Mouse (Mus musculus): Measurements from ENCODE around the gene Procr. TPM values are rescaled to one million over a fixed set of nuclear protein-coding genes. Genes with fewer than 3 reads are reported as not detected.

Procr gene
- polyA plus RNA-seq (2016; fragmentation: Nextera tagmentation; extraction: Ambion mirVana): 1.1 TPM in 2 replicates

- Histone ChIP-seq H3K36me3 (replicated peaks) (no peaks in the 10 kb centered on the region), H3K27ac (peak within 1 kb of the TSS; percentile 40; the same call in 1 of the 2 replicates), H3K9me3 (no peaks in the 10 kb centered on the region), H3K27me3 (ENCODE audit: poor library complexity, severe bottlenecking) (peaks cover 14% of the 10 kb centered on the region), H3K4me1 (peaks cover 10% of the 10 kb centered on the region), H3K4me3 (peak within 1 kb of the TSS; percentile 49)
- DNase-seq (ENCODE audit: extremely low spot score, low spot score): peak; percentile 24
- WGBS: 3% methylated on average over 25 of the region's 25 CpGs
Measured at GRCm38 (mm10) chr2:155751014-155751786, at the start of gene Procr. Gene Procr (plus strand): TSS chr2:155751117.

DNA sequence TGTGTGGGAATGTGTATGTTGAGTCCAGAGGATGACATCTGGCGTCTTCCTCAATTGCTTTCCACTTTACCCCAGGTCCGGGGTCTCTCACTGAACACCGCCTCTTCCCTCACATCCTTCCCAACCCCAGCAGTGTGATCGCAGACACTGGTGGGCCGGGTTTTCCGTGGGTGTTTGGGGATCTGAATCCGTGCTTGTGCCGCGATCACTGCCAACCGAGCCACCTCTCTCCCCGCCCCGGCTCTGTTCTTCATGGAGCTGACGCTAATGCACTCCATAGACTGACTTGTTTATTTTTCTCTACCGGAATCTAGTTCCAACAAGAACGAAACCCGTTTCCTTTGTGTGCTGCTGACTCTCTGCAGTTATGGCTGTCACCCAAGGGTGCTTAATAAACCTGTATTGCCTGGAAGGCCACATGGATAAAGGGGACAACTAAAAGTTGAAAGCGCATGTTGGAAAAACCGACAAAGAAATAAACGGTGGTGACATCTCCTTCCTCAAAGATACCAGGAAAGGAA, 49.5 kb upstream of the Procr start:
- H3K4me1 ChIP-seq: peaks cover 10% of the 10 kb centered on the region
- H3K27me3 ChIP-seq (ENCODE audit: poor library complexity, severe bottlenecking): no peaks in the 10 kb centered on the region
- H3K9me3 ChIP-seq: no peaks in the 10 kb centered on the region
- no peak for DNase-seq (ENCODE audit: extremely low spot score, low spot score)
- WGBS: 93% methylated on average over 19 of the region's 19 CpGs
- H3K36me3 ChIP-seq (replicated peaks): peaks cover 38% of the 10 kb centered on the region
- no peak overlapping the region for H3K27ac ChIP-seq
- H3K4me3 ChIP-seq: no peak overlapping the region

GRCm38 (mm10) chr2:155703630-155704029, 47.3 kb upstream of the Procr start:
- Histone ChIP-seq H3K4me1 (peaks cover 10% of the 10 kb centered on the region), H3K4me3 (no peak overlapping the region), H3K27me3 (ENCODE audit: poor library complexity, severe bottlenecking) (no peaks in the 10 kb centered on the region), H3K9me3 (no peaks in the 10 kb centered on the region), H3K36me3 (replicated peaks) (peaks cover 50% of the 10 kb centered on the region), H3K27ac (peak overlapping the region; percentile 81)
- 33% methylated on average over 4 of the region's 4 CpGs for WGBS
- peak; percentile 52 for DNase-seq (ENCODE audit: extremely low spot score, low spot score)

DNA sequence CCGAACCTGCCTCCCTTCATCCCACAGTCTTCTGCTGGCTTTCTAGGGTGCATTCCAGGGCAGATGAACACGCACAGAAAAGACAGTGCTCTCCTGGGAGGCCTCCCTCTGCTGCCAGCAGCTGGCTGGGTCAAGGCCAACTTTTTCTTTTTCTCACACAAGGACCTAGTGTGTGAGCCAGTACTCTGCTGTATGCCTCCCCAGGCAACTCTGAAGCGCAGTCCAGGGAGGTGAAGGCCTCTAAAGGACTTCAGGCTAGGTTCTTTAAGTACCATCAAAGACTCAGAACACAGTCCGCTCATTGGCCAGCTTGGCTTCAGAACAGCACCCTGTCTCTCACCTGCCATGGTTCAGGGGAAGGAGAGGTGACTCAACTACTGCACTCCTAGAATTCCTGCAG, 43.7 kb upstream of the Procr start:
- no peak for DNase-seq (ENCODE audit: extremely low spot score, low spot score)
- Histone ChIP-seq H3K27me3 (ENCODE audit: poor library complexity, severe bottlenecking) (no peaks in the 10 kb centered on the region), H3K36me3 (replicated peaks) (peaks cover 60% of the 10 kb centered on the region), H3K4me3 (no peak overlapping the region), H3K27ac (no peak overlapping the region), H3K4me1 (peaks cover 10% of the 10 kb centered on the region), H3K9me3 (no peaks in the 10 kb centered on the region)
- 92% methylated on average over 4 of the region's 4 CpGs for WGBS

- no peak overlapping the region for H3K4me3 ChIP-seq
- H3K9me3 ChIP-seq: no peaks in the 10 kb centered on the region
- H3K27ac ChIP-seq: no peak overlapping the region
- H3K27me3 ChIP-seq (ENCODE audit: poor library complexity, severe bottlenecking): no peaks in the 10 kb centered on the region
- WGBS: 90% methylated on average over 11 of the region's 11 CpGs
- DNase-seq (ENCODE audit: extremely low spot score, low spot score): no peak
- no peaks in the 10 kb centered on the region for H3K4me1 ChIP-seq
- H3K36me3 ChIP-seq (replicated peaks): peaks cover 63% of the 10 kb centered on the region
Measured at GRCm38 (mm10) chr2:155710557-155710956, 40.4 kb upstream of the Procr start.

- DNase-seq (ENCODE audit: extremely low spot score, low spot score): no peak
Measured at GRCm38 (mm10) chr2:155717082-155717990, 33.6 kb upstream of the Procr start.

DNA sequence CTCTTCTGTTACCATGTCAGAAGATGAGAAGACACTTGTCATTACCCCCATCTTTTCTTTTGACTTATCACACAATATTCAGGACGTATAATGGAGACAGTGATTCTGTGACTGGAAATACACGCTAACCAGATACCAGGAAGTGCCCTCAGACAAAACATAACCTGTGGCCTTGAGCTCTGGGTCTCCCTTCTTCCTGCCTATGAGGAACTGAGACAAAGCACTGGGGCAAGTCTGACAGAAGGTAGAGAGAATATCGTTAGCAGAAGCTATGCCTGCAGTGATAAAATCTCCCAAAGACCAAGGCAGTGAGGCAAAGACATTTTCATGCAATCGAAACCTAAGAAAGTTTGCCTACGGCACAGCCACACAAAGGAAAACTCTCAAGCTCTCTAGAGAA, 30.3 kb upstream of the Procr start:
- no peak for DNase-seq (ENCODE audit: extremely low spot score, low spot score)
- H3K4me1 ChIP-seq: no peaks in the 10 kb centered on the region
- H3K27ac ChIP-seq: no peak overlapping the region
- peaks cover 37% of the 10 kb centered on the region for H3K36me3 ChIP-seq (replicated peaks)
- 89% methylated on average over 5 of the region's 5 CpGs for WGBS
- no peaks in the 10 kb centered on the region for H3K27me3 ChIP-seq (ENCODE audit: poor library complexity, severe bottlenecking)
- no peak overlapping the region for H3K4me3 ChIP-seq
- H3K9me3 ChIP-seq: no peaks in the 10 kb centered on the region

More at GRCm38 (mm10) chr2:155717082-155717990, 33.6 kb upstream of the Procr start:
- Histone ChIP-seq H3K27me3 (ENCODE audit: poor library complexity, severe bottlenecking) (no peaks in the 10 kb centered on the region), H3K9me3 (no peaks in the 10 kb centered on the region), H3K4me3 (no peak overlapping the region), H3K36me3 (replicated peaks) (peaks cover 54% of the 10 kb centered on the region), H3K4me1 (no peaks in the 10 kb centered on the region), H3K27ac (no peak overlapping the region)
- WGBS: 92% methylated on average over 12 of the region's 12 CpGs

GRCm38 (mm10) chr2:155724036-155724435, 26.9 kb upstream of the Procr start:
- Histone ChIP-seq H3K36me3 (replicated peaks) (peaks cover 22% of the 10 kb centered on the region), H3K9me3 (no peaks in the 10 kb centered on the region), H3K4me1 (peaks cover 11% of the 10 kb centered on the region), H3K27me3 (ENCODE audit: poor library complexity, severe bottlenecking) (no peaks in the 10 kb centered on the region), H3K27ac (no peak overlapping the region), H3K4me3 (no peak overlapping the region)
- DNase-seq (ENCODE audit: extremely low spot score, low spot score): no peak
- 86% methylated on average over 5 of the region's 5 CpGs for WGBS

DNA sequence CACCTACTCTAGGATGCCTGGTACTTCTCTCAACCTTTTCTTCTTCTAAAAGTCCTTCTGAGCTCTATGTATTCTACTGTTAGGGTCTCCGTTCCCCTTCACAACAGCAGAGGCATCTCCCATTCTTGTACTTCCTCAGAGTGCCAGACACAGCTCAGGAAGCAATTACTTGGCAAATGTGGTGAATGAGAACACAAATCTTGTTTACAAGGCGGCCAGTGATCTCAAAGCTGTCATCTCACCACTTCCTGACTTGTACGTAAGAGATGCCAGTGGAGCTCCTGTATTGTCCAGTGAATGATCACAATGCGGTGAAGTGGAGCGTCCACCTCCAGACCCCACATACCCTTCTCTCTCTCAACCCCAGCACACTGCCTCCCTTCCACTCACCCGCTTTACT, 26.4 kb upstream of the Procr start:
- DNase-seq (ENCODE audit: extremely low spot score, low spot score): no peak
- Histone ChIP-seq H3K9me3 (no peaks in the 10 kb centered on the region), H3K4me1 (peaks cover 15% of the 10 kb centered on the region), H3K36me3 (replicated peaks) (peaks cover 17% of the 10 kb centered on the region), H3K27ac (no peak overlapping the region), H3K27me3 (ENCODE audit: poor library complexity, severe bottlenecking) (no peaks in the 10 kb centered on the region), H3K4me3 (no peak overlapping the region)
- WGBS: 92% methylated on average over 6 of the region's 6 CpGs

- Histone ChIP-seq H3K4me1 (peaks cover 18% of the 10 kb centered on the region), H3K27me3 (ENCODE audit: poor library complexity, severe bottlenecking) (no peaks in the 10 kb centered on the region), H3K9me3 (no peaks in the 10 kb centered on the region), H3K27ac (no peak overlapping the region), H3K36me3 (replicated peaks) (peaks cover 11% of the 10 kb centered on the region), H3K4me3 (no peak overlapping the region)
- 92% methylated on average over 7 of the region's 7 CpGs for WGBS
- no peak for DNase-seq (ENCODE audit: extremely low spot score, low spot score)
Measured at GRCm38 (mm10) chr2:155726302-155726701, 24.6 kb upstream of the Procr start.

DNA sequence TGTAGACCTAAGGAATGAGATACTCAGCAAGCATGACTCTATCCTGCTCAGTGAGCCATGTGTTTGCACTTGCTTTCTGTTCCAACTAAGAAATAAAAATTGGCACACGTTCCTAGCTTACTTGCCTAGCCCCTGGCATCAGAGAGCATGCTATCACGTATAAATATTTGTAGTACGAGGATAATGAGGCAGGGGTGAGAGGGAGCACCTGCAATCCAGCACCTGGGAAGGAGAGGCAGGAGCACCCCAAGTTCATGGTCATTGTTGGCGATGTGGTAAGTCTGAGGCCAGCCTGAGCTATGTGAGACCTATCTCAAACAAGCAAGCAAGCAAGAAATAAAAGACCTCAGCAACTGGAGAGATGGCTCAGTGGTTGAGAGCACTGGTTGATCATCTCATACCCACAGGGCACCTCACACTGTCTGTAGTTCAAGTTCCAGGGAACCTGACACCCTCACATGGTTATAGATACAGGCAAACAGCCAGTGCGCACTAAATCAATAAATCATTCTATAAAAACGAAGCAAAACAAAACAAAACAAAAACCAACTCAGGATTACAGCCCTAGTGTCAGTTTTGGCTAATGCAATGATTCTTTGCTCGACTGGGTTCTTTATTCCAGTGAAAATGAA, 23.0 kb upstream of the Procr start:
- H3K36me3 ChIP-seq (replicated peaks): 0 out of 2 replicates have a peak, but pooled peaks cover under 1% of the 10 kb centered on the region
- H3K27ac ChIP-seq: no peak overlapping the region
- peaks cover 18% of the 10 kb centered on the region for H3K4me1 ChIP-seq
- H3K9me3 ChIP-seq: no peaks in the 10 kb centered on the region
- DNase-seq (ENCODE audit: extremely low spot score, low spot score): no peak
- 81% methylated on average over 7 of the region's 7 CpGs for WGBS
- peak overlapping the region; percentile 70 for H3K4me3 ChIP-seq
- no peaks in the 10 kb centered on the region for H3K27me3 ChIP-seq (ENCODE audit: poor library complexity, severe bottlenecking)

- H3K9me3 ChIP-seq: no peaks in the 10 kb centered on the region
- 3% methylated on average over 15 of the region's 15 CpGs for WGBS
- DNase-seq (ENCODE audit: extremely low spot score, low spot score): no peak
- H3K27ac ChIP-seq: peak overlapping the region; percentile 77
- no peaks in the 10 kb centered on the region for H3K36me3 ChIP-seq (replicated peaks)
- peaks cover 18% of the 10 kb centered on the region for H3K4me1 ChIP-seq
- peak overlapping the region; percentile 70 for H3K4me3 ChIP-seq
- no peaks in the 10 kb centered on the region for H3K27me3 ChIP-seq (ENCODE audit: poor library complexity, severe bottlenecking)
Measured at GRCm38 (mm10) chr2:155728742-155729141, 22.2 kb upstream of the Procr start.

Data from forebrain, embryonic 10.5 days (tissue).